Mouse (Mus musculus) liver, adult 2 months (tissue): Measurements from ENCODE around the gene Tubg2. TPM values are rescaled to one million over a fixed set of nuclear protein-coding genes. Genes with fewer than 3 reads are reported as not detected.

Experiments used
- DNase-seq: peaks from one replicate; pipeline ENCODE4 v3.0.0-alpha.2; 2011; ENCODE audit warnings: low read depth, low spot score; ENCODE audit errors: extremely low read depth
- H3K27ac ChIP-seq: fragments of 200-500 bp; replicated peaks from 2 replicates; pipeline ENCODE4 v1.5.1; 2012; ENCODE audit warnings: low read depth, mild to moderate bottlenecking, control low read depth, inconsistent platforms, low read length; ENCODE audit not compliant: insufficient read depth
- H3K27me3 ChIP-seq: fragments of 200-500 bp; 2 replicates; pipeline ENCODE4 v1.6.1; 2012; ENCODE audit warnings: mild to moderate bottlenecking, moderate library complexity, low read length, inconsistent platforms; ENCODE audit not compliant: control insufficient read depth, insufficient read depth
- H3K36me3 ChIP-seq: fragments of 200-500 bp; 2 replicates; pipeline ENCODE4 v1.6.1; 2012; ENCODE audit warnings: low read length, inconsistent platforms; ENCODE audit not compliant: control insufficient read depth, insufficient read depth
- H3K4me1 ChIP-seq: fragments of 200-500 bp; 2 replicates; pipeline ENCODE4 v1.6.1; 2011; ENCODE audit warnings: low read length; ENCODE audit not compliant: control insufficient read depth, insufficient read depth
- H3K4me3 ChIP-seq: fragments of 200-500 bp; 2 replicates; pipeline ENCODE4 v1.5.1; 2011; ENCODE audit warnings: low read depth, mild to moderate bottlenecking, control low read depth, low read length, moderate library complexity; ENCODE audit not compliant: insufficient read depth
- H3K79me2 ChIP-seq: fragments of 200-500 bp; 2 replicates; pipeline ENCODE4 v1.6.1; 2012; ENCODE audit warnings: inconsistent platforms, mild to moderate bottlenecking, low read length, moderate library complexity; ENCODE audit not compliant: control insufficient read depth, insufficient read depth
- H3K9ac ChIP-seq: fragments of 200-500 bp; 2 replicates; pipeline ENCODE4 v1.6.1; 2012; ENCODE audit warnings: low read depth, mild to moderate bottlenecking, control low read depth, inconsistent platforms, low read length
- CTCF ChIP-seq: fragments of 200-500 bp; IDR thresholded peaks from 2 replicates; pipeline ENCODE4 v1.5.1; 2011; ENCODE audit warnings: low read depth, low read length, control low read depth
- POLR2A ChIP-seq: fragments of 200-500 bp; IDR thresholded peaks from 2 replicates; pipeline ENCODE4 v1.6.1; 2011; ENCODE audit warnings: low read length, control low read depth; ENCODE audit not compliant: insufficient read depth; ENCODE audit errors: extremely low read depth
- WGBS: fragments of 180-500 bp; shearing (Covaris S2); methylation state at CpG from one replicate; pipeline ENCODE4 v1.1.7; 2018; 5-methylcytosine and 5-hydroxymethylcytosine counted together
- polyA plus RNA-seq: library from polyadenylated mRNA; depleted of rRNA; stranded (reverse); fragments of >200 nt; gene quantifications from 2 replicates; pipeline ENCODE4 v1.2.3, GENCODE M21; 2012
- total RNA-seq: library from RNA; depleted of rRNA; stranded (reverse); fragments of >200 nt; gene quantifications from 2 replicates; pipeline ENCODE4 v1.2.3, GENCODE M21; 2014

Tubg2 gene
- total and polyA plus RNA-seq, 2 experiments = 0.10 TPM; not detected in 1

- Histone ChIP-seq H3K4me1 (peaks cover 8% of the 10 kb centered on the region), H3K27ac (no peak overlapping the region), H3K79me2 (no peaks in the 10 kb centered on the region), H3K27me3 (no peaks in the 10 kb centered on the region), H3K4me3 (no peak overlapping the region), H3K9ac (no peak overlapping the region), H3K36me3 (peaks cover 14% of the 10 kb centered on the region)
- no peak for DNase-seq
- no peak for TF ChIP-seq POLR2A
- TF ChIP-seq CTCF = peak; percentile 16; the same call in 1 of the 2 replicates
- 94% methylated on average over 1 of the region's 1 CpGs for WGBS
Measured at GRCm38 (mm10) chr11:101127075-101127474, 28.6 kb upstream of the Tubg2 start.

- no peak overlapping the region for H3K4me3 ChIP-seq
- H3K79me2 ChIP-seq = no peaks in the 10 kb centered on the region
- H3K9ac ChIP-seq = no peak overlapping the region
- H3K27ac ChIP-seq = no peak overlapping the region
- no peak for TF ChIP-seq POLR2A
- TF ChIP-seq CTCF = no peak
- DNase-seq = no peak
- H3K27me3 ChIP-seq = no peaks in the 10 kb centered on the region
- H3K4me1 ChIP-seq = peaks cover 10% of the 10 kb centered on the region
- peaks cover 7% of the 10 kb centered on the region for H3K36me3 ChIP-seq
- WGBS = 85% methylated on average over 11 of the region's 11 CpGs
Measured at GRCm38 (mm10) chr11:101128996-101129577, 26.6 kb upstream of the Tubg2 start.

- H3K4me1 ChIP-seq = peaks cover 14% of the 10 kb centered on the region
- peak overlapping the region; percentile 67 for H3K27ac ChIP-seq
- peak; percentile 95 for DNase-seq
- H3K36me3 ChIP-seq = peaks cover 7% of the 10 kb centered on the region
- H3K79me2 ChIP-seq = no peaks in the 10 kb centered on the region
- peak overlapping the region; percentile 4; the same call in 1 of the 2 replicates for H3K9ac ChIP-seq
- H3K27me3 ChIP-seq = no peaks in the 10 kb centered on the region
- no peak overlapping the region for H3K4me3 ChIP-seq
- WGBS = 29% methylated on average over 18 of the region's 18 CpGs
- TF ChIP-seq CTCF (no peak), POLR2A (no peak)
Measured at GRCm38 (mm10) chr11:101130056-101130756, 25.5 kb upstream of the Tubg2 start.

GRCm38 (mm10) chr11:101131187-101131586, 24.5 kb upstream of the Tubg2 start:
- peaks cover 5% of the 10 kb centered on the region for H3K36me3 ChIP-seq
- no peak overlapping the region for H3K27ac ChIP-seq
- H3K4me1 ChIP-seq = peaks cover 14% of the 10 kb centered on the region
- no peak for DNase-seq
- 98% methylated on average over 2 of the region's 2 CpGs for WGBS
- no peaks in the 10 kb centered on the region for H3K27me3 ChIP-seq
- TF ChIP-seq CTCF = no peak
- TF ChIP-seq POLR2A = no peak
- H3K9ac ChIP-seq = no peak overlapping the region
- no peaks in the 10 kb centered on the region for H3K79me2 ChIP-seq
- no peak overlapping the region for H3K4me3 ChIP-seq

GRCm38 (mm10) chr11:101131701-101132100, 24.0 kb upstream of the Tubg2 start:
- Histone ChIP-seq H3K4me3 (no peak overlapping the region), H3K4me1 (peaks cover 14% of the 10 kb centered on the region), H3K36me3 (no peaks in the 10 kb centered on the region), H3K9ac (no peak overlapping the region), H3K79me2 (no peaks in the 10 kb centered on the region), H3K27me3 (no peaks in the 10 kb centered on the region), H3K27ac (no peak overlapping the region)
- peak; percentile 49 for DNase-seq
- WGBS = 86% methylated on average over 6 of the region's 6 CpGs
- TF ChIP-seq CTCF = peak; percentile 48; the same call in 1 of the 2 replicates
- no peak for TF ChIP-seq POLR2A

- H3K4me1 ChIP-seq = peaks cover 14% of the 10 kb centered on the region
- no peaks in the 10 kb centered on the region for H3K27me3 ChIP-seq
- H3K27ac ChIP-seq = no peak overlapping the region
- H3K79me2 ChIP-seq = no peaks in the 10 kb centered on the region
- 59% methylated on average over 12 of the region's 12 CpGs for WGBS
- H3K36me3 ChIP-seq = no peaks in the 10 kb centered on the region
- no peak for TF ChIP-seq CTCF
- no peak for TF ChIP-seq POLR2A
- H3K9ac ChIP-seq = no peak overlapping the region
- no peak overlapping the region for H3K4me3 ChIP-seq
- DNase-seq = no peak
Measured at GRCm38 (mm10) chr11:101133037-101133436, 22.7 kb upstream of the Tubg2 start.
